8 mouse cellular contexts compared by ENCODE assay signal in genomic region chr4:47092387-47093021, GRCm38 (mm10). TPM values are rescaled to one million over a fixed set of nuclear protein-coding genes. Genes with fewer than 3 reads are reported as not detected.
DNase-seq lines count a peak whose midpoint lies in the region; ATAC-seq and TF ChIP-seq lines count a peak whose summit lies in the region.

No protein-coding gene starts in this region.

- no peaks in the 10 kb centered on the region for H3K36me3 ChIP-seq in embryonic facial prominence, embryonic 15.5 days
- no peaks in the 10 kb centered on the region for H3K36me3 ChIP-seq in kidney, embryonic 15.5 days
- no peaks in the 10 kb centered on the region for H3K36me3 ChIP-seq in midbrain, embryonic 16.5 days (ENCODE audit: control insufficient read depth, insufficient read depth, low read length)

- H3K4me1 ChIP-seq in cerebellum, adult 2 months (ENCODE audit: control insufficient read depth, insufficient read depth, low read length): no peaks in the 10 kb centered on the region; the same call in 1 of the 2 replicates
- H3K4me1 ChIP-seq in embryonic facial prominence, embryonic 15.5 days: peaks cover 14% of the 10 kb centered on the region
- peaks cover 26% of the 10 kb centered on the region for H3K4me1 ChIP-seq in kidney, embryonic 15.5 days
- H3K4me1 ChIP-seq in midbrain, embryonic 16.5 days (ENCODE audit: control insufficient read depth, insufficient read depth, low read length): peaks cover 13% of the 10 kb centered on the region; the same call in 1 of the 2 replicates

- WGBS in cerebellum, adult 2 months: 12% methylated on average over 21 of the region's 21 CpGs
- WGBS in embryonic facial prominence, embryonic 15.5 days: 3% methylated on average over 21 of the region's 21 CpGs
- WGBS in kidney, embryonic 15.5 days: 2% methylated on average over 21 of the region's 21 CpGs
- WGBS in midbrain, embryonic 16.5 days: under 1% methylated on average over 21 of the region's 21 CpGs

- no peak overlapping the region for H3K27ac ChIP-seq in cerebellum, adult 2 months (ENCODE audit: insufficient read depth, low read length)
- no peak overlapping the region for H3K27ac ChIP-seq in embryonic facial prominence, embryonic 15.5 days (replicated peaks)
- no peak overlapping the region for H3K27ac ChIP-seq in kidney, embryonic 15.5 days
- no peak overlapping the region for H3K27ac ChIP-seq in midbrain, embryonic 16.5 days (ENCODE audit: low read length)

- H3K9me3 ChIP-seq in embryonic facial prominence, embryonic 15.5 days (replicated peaks): no peaks in the 10 kb centered on the region
- H3K9me3 ChIP-seq in kidney, embryonic 15.5 days (replicated peaks): no peaks in the 10 kb centered on the region
- H3K9me3 ChIP-seq in midbrain, embryonic 16.5 days (replicated peaks; ENCODE audit: control insufficient read depth, low read length, poor library complexity, severe bottlenecking): no peaks in the 10 kb centered on the region

- peak overlapping the region; percentile 37; the same call in 1 of the 2 replicates for H3K9ac ChIP-seq in embryonic facial prominence, embryonic 15.5 days
- H3K9ac ChIP-seq in kidney, embryonic 15.5 days: peak overlapping the region; percentile 54
- peak overlapping the region; percentile 80 for H3K9ac ChIP-seq in midbrain, embryonic 16.5 days (ENCODE audit: low read depth, low read length)

- no peaks in the 10 kb centered on the region; the same call in 1 of the 2 replicates for H3K27me3 ChIP-seq in cerebellum, adult 2 months (ENCODE audit: control insufficient read depth, insufficient read depth, low read length)
- peaks cover 34% of the 10 kb centered on the region for H3K27me3 ChIP-seq in embryonic facial prominence, embryonic 15.5 days
- H3K27me3 ChIP-seq in kidney, embryonic 15.5 days: peaks cover 39% of the 10 kb centered on the region
- peaks cover 9% of the 10 kb centered on the region for H3K27me3 ChIP-seq in midbrain, embryonic 16.5 days (ENCODE audit: control insufficient read depth, insufficient read depth, low read depth, low read length)

- DNase-seq in cerebellum, adult 2 months: peak; percentile 6 to 16
- no peak for DNase-seq in cerebellum, adult 9-10 months
- peak; percentile 29 for DNase-seq in CD4-positive, CD25-positive, alpha-beta regulatory T cell, adult 2 months (ENCODE audit: low read depth, low spot score)
- no peak for DNase-seq in right cerebral cortex, postnatal 4 days
- DNase-seq in adrenal gland, postnatal 14 days: no peak

- no peak for TF ChIP-seq POLR2A in cerebellum, adult 2 months (IDR thresholded peaks at IDR 0.05; ENCODE audit: borderline replicate concordance, insufficient read depth, low read length)

- ATAC-seq in embryonic facial prominence, embryonic 15.5 days (ENCODE audit: insufficient number of reproducible peaks, low FRiP score, low TSS enrichment, low read depth): no peak
- peak; percentile 63 for ATAC-seq in kidney, embryonic 15.5 days (replicated peaks; ENCODE audit: low FRiP score)
- ATAC-seq in midbrain, embryonic 16.5 days: peak; percentile 47; the same call in 1 of the 2 replicates

- H3K4me2 ChIP-seq in embryonic facial prominence, embryonic 15.5 days (replicated peaks): peak overlapping the region; percentile 100
- H3K4me2 ChIP-seq in kidney, embryonic 15.5 days: peak overlapping the region; percentile 100
- H3K4me2 ChIP-seq in midbrain, embryonic 16.5 days (ENCODE audit: low read length): peak overlapping the region; percentile 91

- no peak for TF ChIP-seq CTCF in cerebellum, adult 2 months (IDR thresholded peaks at IDR 0.05; ENCODE audit: borderline replicate concordance, insufficient read depth, low read depth, low read length)

- peak overlapping the region; percentile 59 for H3K4me3 ChIP-seq in cerebellum, adult 2 months (replicated peaks; ENCODE audit: insufficient read depth, low read depth, low read length)
- peak overlapping the region; percentile 63 for H3K4me3 ChIP-seq in embryonic facial prominence, embryonic 15.5 days (replicated peaks)
- peak overlapping the region; percentile 74 for H3K4me3 ChIP-seq in kidney, embryonic 15.5 days (replicated peaks)
- H3K4me3 ChIP-seq in midbrain, embryonic 16.5 days (ENCODE audit: low read depth, low read length): peak overlapping the region; percentile 81

RNA-seq across cellular contexts. Expression of gene Galnt12, which starts 0.8 kb away (rescaled TPM):
- polyA plus RNA-seq in cerebellum, adult 2 months (2012; rRNA removed): 1.3 TPM in 2 replicates
- 4.2 and 5.0 TPM in 2 replicates for polyA plus RNA-seq in embryonic facial prominence, embryonic 15.5 days (2015; fragmentation: Nextera tagmentation; extraction: Ambion mirVana)
- 9.0 and 10.6 TPM in 2 replicates for polyA plus RNA-seq in kidney, embryonic 15.5 days (2015; fragmentation: Nextera tagmentation; extraction: Ambion mirVana)
- 1.7 and 1.8 TPM in 2 replicates for polyA plus RNA-seq in midbrain, embryonic 16.5 days (2015; fragmentation: Nextera tagmentation; extraction: Ambion mirVana)
- total RNA-seq in adrenal gland, postnatal 14 days (2021): 0.74 and 1.7 TPM in 2 replicates

RNA-seq across cellular contexts. Expression of gene Anks6, which starts 35.3 kb away (rescaled TPM):
- 17.2 and 19.5 TPM in 2 replicates for polyA plus RNA-seq in cerebellum, adult 2 months (2012; rRNA removed)
- 4.0 and 5.5 TPM in 2 replicates for polyA plus RNA-seq in embryonic facial prominence, embryonic 15.5 days (2015; fragmentation: Nextera tagmentation; extraction: Ambion mirVana)
- polyA plus RNA-seq in kidney, embryonic 15.5 days (2015; fragmentation: Nextera tagmentation; extraction: Ambion mirVana): 5.5 and 6.5 TPM in 2 replicates
- polyA plus RNA-seq in midbrain, embryonic 16.5 days (2015; fragmentation: Nextera tagmentation; extraction: Ambion mirVana): 4.6 and 5.1 TPM in 2 replicates
- total RNA-seq in adrenal gland, postnatal 14 days (2021): 4.0 and 5.6 TPM in 2 replicates

Comparison
In these comparisons a context has a peak if more than half of its experiments do, and no peak if none do; other contexts are left out.
1. DNase-seq: peak in cerebellum, adult 2 months (2 of 2) and CD4-positive, CD25-positive, alpha-beta regulatory T cell, adult 2 months (single experiment); none in cerebellum, adult 9-10 months (single experiment), right cerebral cortex, postnatal 4 days (single experiment) and adrenal gland, postnatal 14 days (single experiment).
2. Peak in every context shown above with its lines, with median percentiles within 50 percentile points of each other: H3K4me3 ChIP-seq, H3K4me2 ChIP-seq and H3K9ac ChIP-seq.